Mouse (Mus musculus) forebrain, embryonic 16.5 days (tissue): ENCODE measurements at regions not wholly inside any gene's neighbourhood (a gene's known extent, or its start where the extent isn't known, plus 50 kb on each side); places are given as distances from the start of the nearest gene placed in this dataset.
A peak's percentile ranks its signal among the peaks of the same experiment; 100 is the strongest.

Experiments used
- ATAC-seq: fragments of 200-750 bp; cut with Nextera tagmentation; 2 replicates; pipeline ENCODE4 v1.8.0; 2017; ENCODE audit warnings: mild to moderate bottlenecking, moderate library complexity
- H3K27ac ChIP-seq: fragments of 300-500 bp; sonication (generic); 2 replicates; pipeline ENCODE4 v1.5.1; 2014; ENCODE audit warnings: low read length, control low read depth
- H3K27me3 ChIP-seq: fragments of 300-500 bp; sonication (generic); replicated peaks from 2 replicates; pipeline ENCODE4 v1.6.1; 2014; ENCODE audit warnings: low read length; ENCODE audit not compliant: control insufficient read depth, insufficient read depth
- H3K36me3 ChIP-seq: fragments of 300-500 bp; sonication (generic); 2 replicates; pipeline ENCODE4 v1.6.1; 2014; ENCODE audit not compliant: control insufficient read depth, insufficient read depth
- H3K4me1 ChIP-seq: fragments of 300-500 bp; sonication (generic); replicated peaks from 2 replicates; pipeline ENCODE4 v1.6.1; 2014; ENCODE audit warnings: low read length; ENCODE audit not compliant: control insufficient read depth, insufficient read depth
- H3K4me2 ChIP-seq: fragments of 300-500 bp; sonication (generic); 2 replicates; pipeline ENCODE4 v1.6.1; 2014; ENCODE audit warnings: mild to moderate bottlenecking, low read length, control low read depth
- H3K4me3 ChIP-seq: fragments of 300-500 bp; sonication (generic); replicated peaks from 2 replicates; pipeline ENCODE4 v1.5.1; 2014; ENCODE audit warnings: mild to moderate bottlenecking, low read length, control low read depth
- H3K9ac ChIP-seq: fragments of 300-500 bp; sonication (generic); replicated peaks from 2 replicates; pipeline ENCODE4 v1.6.1; 2014; ENCODE audit warnings: low read depth, low read length, control low read depth
- H3K9me3 ChIP-seq: fragments of 300-500 bp; sonication (generic); 2 replicates; pipeline ENCODE4 v1.6.1; 2016; ENCODE audit warnings: low read length; ENCODE audit not compliant: control insufficient read depth
- WGBS: fragments of 180-500 bp; shearing (Covaris S2); extraction: QIAGEN DNeasy Blood & Tissue Kit; methylation state at CpG from one replicate; pipeline ENCODE4 v1.1.7; 2014; 5-methylcytosine and 5-hydroxymethylcytosine counted together

DNA sequence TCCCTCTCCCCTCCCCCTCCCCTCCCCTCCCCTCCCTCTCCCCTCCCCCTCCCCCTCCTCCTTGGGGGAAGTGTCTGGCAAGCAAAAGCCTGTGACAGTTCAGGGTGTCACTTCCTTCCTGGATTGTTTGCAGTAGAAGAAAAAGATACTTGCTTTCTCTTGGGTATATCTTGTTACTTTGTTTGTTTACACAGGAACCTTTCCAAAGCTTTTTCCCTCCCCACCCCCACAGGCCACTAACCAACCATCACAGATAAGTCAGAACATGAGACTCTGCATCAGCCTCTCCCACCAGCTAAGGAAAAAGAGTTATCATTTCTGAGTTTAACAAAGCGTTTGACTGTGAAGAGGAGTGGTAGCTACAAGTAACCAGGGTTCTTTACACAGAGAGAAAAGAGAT lies 95.5 kb upstream of the Ado start:
- Histone ChIP-seq H3K27ac (no peak overlapping the region), H3K4me1 (peaks cover 8% of the 10 kb centered on the region), H3K27me3 (no peaks in the 10 kb centered on the region), H3K4me3 (no peak overlapping the region), H3K9me3 (no peaks in the 10 kb centered on the region), H3K9ac (no peak overlapping the region), H3K36me3 (no peaks in the 10 kb centered on the region), H3K4me2 (no peak overlapping the region)
- ATAC-seq: no peak
- 70% methylated on average over 1 of the region's 1 CpGs for WGBS

DNA sequence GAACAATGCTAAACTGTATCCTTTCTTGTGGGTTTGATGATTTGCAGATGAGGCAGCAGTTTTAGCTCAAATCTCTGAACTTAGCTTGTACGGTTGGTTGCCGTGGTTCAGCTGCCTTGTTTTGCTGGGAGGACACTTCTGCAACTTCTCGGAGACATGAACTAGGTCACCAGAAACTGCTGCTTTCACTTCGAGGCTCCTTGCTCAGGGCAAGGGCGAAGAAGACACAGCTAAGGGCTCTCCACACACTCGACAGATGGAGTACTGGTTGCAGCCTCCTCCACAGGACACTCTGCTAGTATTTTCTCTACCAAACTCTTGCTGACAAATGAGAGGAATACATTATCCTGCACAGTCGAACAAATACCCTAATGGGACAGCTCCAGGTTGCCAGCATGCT lies 94.9 kb upstream of the Ado start:
- Histone ChIP-seq H3K27me3 (0 out of 2 replicates have a peak, but pooled peaks cover 3% of the 10 kb centered on the region), H3K4me2 (no peak overlapping the region), H3K36me3 (no peaks in the 10 kb centered on the region), H3K27ac (no peak overlapping the region), H3K9ac (no peak overlapping the region), H3K4me3 (no peak overlapping the region), H3K9me3 (no peaks in the 10 kb centered on the region), H3K4me1 (peaks cover 8% of the 10 kb centered on the region)
- WGBS: 70% methylated on average over 7 of the region's 7 CpGs
- no peak for ATAC-seq

DNA sequence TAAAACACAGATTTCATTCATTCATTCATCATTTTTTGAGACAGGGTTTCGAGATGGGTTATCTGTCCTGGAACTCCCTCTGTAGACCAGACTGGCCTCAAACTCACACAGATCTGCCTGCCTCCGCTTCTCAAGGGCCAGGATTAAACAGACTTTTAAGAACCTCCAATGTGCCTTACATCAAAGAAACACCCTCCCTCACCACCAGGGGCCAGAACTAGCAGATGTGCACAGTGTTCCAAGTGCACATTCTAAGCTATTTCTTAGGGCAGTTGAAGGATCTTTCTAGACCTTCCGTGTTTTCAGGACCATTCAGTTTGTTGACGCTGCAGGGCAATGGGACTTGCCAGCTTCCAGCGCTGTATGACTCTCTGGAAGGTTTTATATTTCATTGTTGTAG lies 88.6 kb upstream of the Ado start:
- no peak for ATAC-seq
- Histone ChIP-seq H3K4me3 (no peak overlapping the region), H3K9me3 (no peaks in the 10 kb centered on the region), H3K9ac (no peak overlapping the region), H3K27me3 (0 out of 2 replicates have a peak, but pooled peaks cover 4% of the 10 kb centered on the region), H3K4me2 (no peak overlapping the region), H3K27ac (no peak overlapping the region), H3K4me1 (0 out of 2 replicates have a peak, but pooled peaks cover 2% of the 10 kb centered on the region), H3K36me3 (no peaks in the 10 kb centered on the region)
- 71% methylated on average over 5 of the region's 5 CpGs for WGBS

DNA sequence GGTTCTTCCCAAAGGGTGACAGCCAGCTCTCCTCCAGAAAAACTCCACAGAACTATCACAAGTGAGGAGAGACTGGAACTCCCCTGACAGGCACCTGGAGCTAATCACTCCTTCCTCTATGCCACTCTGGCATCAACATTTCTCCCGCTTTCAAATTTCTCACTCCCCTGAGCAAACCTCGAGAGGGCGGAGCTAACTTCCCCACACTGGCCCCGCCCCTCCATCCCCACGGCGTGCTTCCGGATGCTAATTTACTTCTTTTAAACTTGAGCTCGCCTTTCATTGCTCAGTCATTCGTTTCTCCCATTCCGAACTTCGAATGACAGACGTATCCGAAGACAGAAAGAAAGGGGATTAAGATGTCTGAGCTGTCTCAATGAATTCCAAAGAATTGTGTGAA lies 87.8 kb upstream of the Ado start:
- Histone ChIP-seq H3K4me2 (peak overlapping the region; percentile 31), H3K4me3 (no peak overlapping the region), H3K9ac (no peak overlapping the region), H3K27ac (no peak overlapping the region), H3K27me3 (0 out of 2 replicates have a peak, but pooled peaks cover 4% of the 10 kb centered on the region), H3K9me3 (no peaks in the 10 kb centered on the region), H3K36me3 (no peaks in the 10 kb centered on the region), H3K4me1 (0 out of 2 replicates have a peak, but pooled peaks cover 2% of the 10 kb centered on the region)
- ATAC-seq: no peak
- 2% methylated on average over 13 of the region's 13 CpGs for WGBS

DNA sequence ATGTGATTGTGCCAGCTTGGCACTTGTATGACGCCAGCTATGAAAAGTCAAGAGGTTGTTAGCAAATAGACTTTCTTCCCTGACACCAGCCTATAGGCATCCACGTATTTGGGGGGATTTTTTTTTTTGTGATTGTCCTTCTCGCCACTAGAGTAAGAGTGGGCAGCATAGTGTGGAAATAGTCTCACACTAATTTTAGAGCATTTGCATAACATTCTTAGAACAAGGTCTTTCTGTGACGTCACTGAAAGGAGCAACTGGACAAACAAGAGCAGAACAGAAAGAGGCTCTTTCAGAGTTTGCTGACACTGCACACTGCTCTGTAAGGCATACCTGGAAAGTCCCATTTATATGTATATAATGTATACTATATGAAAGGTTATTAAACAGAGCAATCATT lies 86.0 kb upstream of the Ado start:
- H3K9me3 ChIP-seq: no peaks in the 10 kb centered on the region
- H3K36me3 ChIP-seq: no peaks in the 10 kb centered on the region
- no peak overlapping the region for H3K9ac ChIP-seq
- H3K4me2 ChIP-seq: no peak overlapping the region
- H3K27me3 ChIP-seq: 0 out of 2 replicates have a peak, but pooled peaks cover 4% of the 10 kb centered on the region
- H3K27ac ChIP-seq: no peak overlapping the region
- no peak overlapping the region for H3K4me3 ChIP-seq
- 46% methylated on average over 4 of the region's 4 CpGs for WGBS
- 0 out of 2 replicates have a peak, but pooled peaks cover 2% of the 10 kb centered on the region for H3K4me1 ChIP-seq
- ATAC-seq: no peak

DNA sequence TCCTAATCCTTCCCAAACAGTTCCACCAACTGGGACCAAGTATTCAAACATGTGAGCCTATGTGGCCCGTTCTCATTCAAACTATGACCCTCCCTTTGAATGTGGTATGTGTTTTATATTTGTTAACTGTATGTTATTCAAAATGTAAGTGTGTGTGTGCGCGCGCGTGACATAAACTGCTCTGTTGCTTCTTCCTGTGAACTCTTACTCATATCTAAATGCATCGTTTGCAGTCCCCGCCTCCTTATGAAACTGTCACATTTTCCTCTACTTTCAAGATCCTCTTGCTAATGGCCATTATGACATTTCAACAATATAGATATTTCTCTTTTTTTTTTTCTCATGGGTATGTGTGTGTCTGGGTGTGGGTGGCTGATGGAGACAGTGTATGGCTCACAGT lies 84.3 kb upstream of the Ado start:
- Histone ChIP-seq H3K4me3 (no peak overlapping the region), H3K9me3 (no peaks in the 10 kb centered on the region), H3K4me2 (no peak overlapping the region), H3K9ac (no peak overlapping the region), H3K27ac (no peak overlapping the region), H3K27me3 (no peaks in the 10 kb centered on the region), H3K4me1 (0 out of 2 replicates have a peak, but pooled peaks cover 2% of the 10 kb centered on the region), H3K36me3 (no peaks in the 10 kb centered on the region)
- 96% methylated on average over 7 of the region's 7 CpGs for WGBS
- ATAC-seq: no peak

DNA sequence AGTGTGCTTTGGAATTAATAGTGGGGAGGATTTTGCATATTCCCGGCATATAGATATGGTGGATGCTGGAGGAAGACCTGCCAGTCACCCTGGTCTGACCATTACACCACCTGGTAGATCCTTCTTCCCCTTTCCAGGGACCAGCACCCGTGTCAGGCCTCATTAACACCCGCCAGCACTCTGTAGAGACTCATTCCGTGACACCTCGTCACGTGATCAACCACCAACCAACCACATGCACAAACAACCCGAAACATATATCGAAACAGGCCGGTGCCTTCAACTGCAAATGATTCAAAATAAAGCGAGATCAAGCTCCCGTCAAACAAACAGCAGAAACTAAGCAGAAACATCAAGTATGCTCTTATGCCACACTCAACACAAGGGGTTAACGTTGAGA lies 74.6 kb upstream of the Ado start:
- no peak overlapping the region for H3K9ac ChIP-seq

DNA sequence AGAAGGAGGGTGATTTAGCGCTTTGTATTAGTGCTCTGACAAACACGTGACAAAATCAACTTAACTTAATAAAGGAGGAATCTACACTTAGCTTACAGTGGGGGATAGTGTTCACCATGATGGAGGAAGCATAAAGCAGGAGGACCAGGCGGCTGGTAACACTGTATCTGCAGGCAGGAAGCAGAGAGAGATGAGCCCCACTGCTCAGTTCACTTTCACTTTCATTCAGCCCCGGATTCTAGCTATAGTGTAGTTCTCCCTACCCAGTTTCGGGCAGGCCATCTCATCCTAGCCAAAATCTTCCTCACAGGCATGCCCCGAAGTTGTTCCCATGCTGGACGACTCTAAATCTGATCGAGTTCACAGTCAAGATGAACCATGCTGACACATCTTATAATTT lies 71.3 kb upstream of the Ado start:
- ATAC-seq: no peak
- Histone ChIP-seq H3K4me1 (no peaks in the 10 kb centered on the region; the same call in 1 of the 2 replicates), H3K4me3 (no peak overlapping the region), H3K27me3 (no peaks in the 10 kb centered on the region), H3K4me2 (no peak overlapping the region), H3K9me3 (no peaks in the 10 kb centered on the region), H3K36me3 (no peaks in the 10 kb centered on the region), H3K27ac (no peak overlapping the region), H3K9ac (no peak overlapping the region)
- 89% methylated on average over 8 of the region's 8 CpGs for WGBS

More for the DNA sequence above, 74.6 kb upstream of the Ado start:
- no peak overlapping the region for H3K27ac ChIP-seq
- H3K4me2 ChIP-seq: no peak overlapping the region
- no peak overlapping the region for H3K4me3 ChIP-seq
- H3K27me3 ChIP-seq: no peaks in the 10 kb centered on the region
- 80% methylated on average over 12 of the region's 12 CpGs for WGBS
- no peaks in the 10 kb centered on the region for H3K9me3 ChIP-seq
- H3K36me3 ChIP-seq: no peaks in the 10 kb centered on the region
- no peak for ATAC-seq
- no peaks in the 10 kb centered on the region; the same call in 1 of the 2 replicates for H3K4me1 ChIP-seq

DNA sequence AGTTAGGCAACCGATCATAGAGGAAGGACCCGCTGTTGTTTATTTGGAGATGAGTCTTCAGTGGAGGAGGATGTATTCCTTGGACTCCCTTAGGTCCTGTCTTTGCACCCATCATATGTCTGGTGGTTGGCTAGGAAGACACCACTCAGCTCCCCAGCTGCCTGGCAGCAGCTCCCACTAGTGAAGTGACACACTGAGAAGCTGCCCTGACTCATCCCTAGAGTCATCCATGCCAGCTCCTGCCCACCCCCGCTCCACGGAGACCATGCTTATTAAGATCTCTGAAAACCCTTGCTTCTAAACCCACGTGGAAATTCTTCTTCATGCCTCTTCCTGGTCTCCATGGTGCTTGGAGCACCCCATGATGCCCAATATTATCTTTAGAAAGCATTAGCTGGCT lies 69.4 kb upstream of the Ado start:
- H3K9me3 ChIP-seq: no peaks in the 10 kb centered on the region
- no peak overlapping the region for H3K4me3 ChIP-seq
- H3K27me3 ChIP-seq: no peaks in the 10 kb centered on the region
- ATAC-seq: no peak
- 84% methylated on average over 5 of the region's 5 CpGs for WGBS
- no peaks in the 10 kb centered on the region for H3K36me3 ChIP-seq
- H3K27ac ChIP-seq: no peak overlapping the region
- H3K4me1 ChIP-seq: no peaks in the 10 kb centered on the region
- no peak overlapping the region for H3K4me2 ChIP-seq
- H3K9ac ChIP-seq: no peak overlapping the region

DNA sequence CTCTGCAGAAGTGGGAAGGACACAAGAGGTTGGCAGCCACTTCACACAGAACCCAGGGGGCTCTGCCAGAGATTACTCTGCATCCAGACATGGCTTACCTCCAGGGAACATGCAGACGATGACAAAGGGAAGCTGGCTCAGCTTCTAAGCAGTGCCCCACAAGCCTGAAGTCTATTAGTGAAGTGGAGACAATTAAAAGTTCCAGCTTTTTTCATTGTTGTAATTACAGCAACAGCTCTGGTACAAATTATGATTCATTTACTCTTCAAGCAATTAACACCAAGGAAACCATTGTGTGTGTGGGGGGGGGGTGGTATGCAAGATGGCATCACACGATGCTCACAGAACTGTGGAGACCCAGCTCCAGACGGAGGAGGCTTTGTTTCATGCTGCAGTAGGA lies 66.3 kb upstream of the Ado start:
- no peaks in the 10 kb centered on the region for H3K36me3 ChIP-seq
- WGBS: 21% methylated on average over 3 of the region's 3 CpGs
- no peaks in the 10 kb centered on the region for H3K4me1 ChIP-seq
- no peak overlapping the region for H3K27ac ChIP-seq
- ATAC-seq: no peak
- H3K27me3 ChIP-seq: no peaks in the 10 kb centered on the region
- no peak overlapping the region for H3K4me2 ChIP-seq
- H3K9me3 ChIP-seq: no peaks in the 10 kb centered on the region
- no peak overlapping the region for H3K9ac ChIP-seq
- H3K4me3 ChIP-seq: no peak overlapping the region
